Mouse (Mus musculus) stomach, embryonic 16.5 days (tissue): ENCODE data around the gene Dock8. TPM values are rescaled to one million over a fixed set of nuclear protein-coding genes. Genes with fewer than 3 reads are reported as not detected.

Experiments
- ATAC-seq: fragments of 200-750 bp; cut with Nextera tagmentation; 2 replicates; pipeline ENCODE4 v1.8.0; 2017; ENCODE audit warnings: moderate number of reproducible peaks, moderate TSS enrichment; ENCODE audit not compliant: insufficient read depth, low FRiP score
- H3K27ac ChIP-seq: fragments of 300-500 bp; sonication (generic); 2 replicates; pipeline ENCODE4 v1.5.1; 2014; ENCODE audit warnings: low read length
- H3K27me3 ChIP-seq: fragments of 300-500 bp; sonication (generic); 2 replicates; pipeline ENCODE4 v1.6.1; 2014; ENCODE audit warnings: low read length, control low read depth, mixed read lengths; ENCODE audit not compliant: control insufficient read depth, insufficient read depth
- H3K36me3 ChIP-seq: fragments of 300-500 bp; sonication (generic); 2 replicates; pipeline ENCODE4 v1.6.1; 2014; ENCODE audit warnings: low read length; ENCODE audit not compliant: control insufficient read depth, insufficient read depth
- H3K4me1 ChIP-seq: fragments of 300-500 bp; sonication (generic); 2 replicates; pipeline ENCODE4 v1.6.1; 2014; ENCODE audit warnings: low read length, control low read depth, mixed read lengths; ENCODE audit not compliant: control insufficient read depth, insufficient read depth
- H3K4me2 ChIP-seq: fragments of 300-500 bp; sonication (generic); 2 replicates; pipeline ENCODE4 v1.6.1; 2014; ENCODE audit warnings: low read depth, low read length, mixed read lengths
- H3K4me3 ChIP-seq: fragments of 300-500 bp; sonication (generic); replicated peaks from 2 replicates; pipeline ENCODE4 v1.5.1; 2014; ENCODE audit warnings: mild to moderate bottlenecking, low read length
- H3K9ac ChIP-seq: fragments of 300-500 bp; sonication (generic); 2 replicates; pipeline ENCODE4 v1.6.1; 2014; ENCODE audit warnings: low read length
- H3K9me3 ChIP-seq: fragments of 300-500 bp; sonication (generic); replicated peaks from 2 replicates; pipeline ENCODE4 v1.6.1; 2016; ENCODE audit warnings: low read length, control low read depth; ENCODE audit not compliant: control insufficient read depth
- WGBS: fragments of 180-500 bp; shearing (Covaris S2); extraction: QIAGEN DNeasy Blood & Tissue Kit; methylation state at CpG from one replicate; pipeline ENCODE4 v1.1.7; 2014; 5-methylcytosine and 5-hydroxymethylcytosine counted together
- polyA plus RNA-seq: library from polyadenylated mRNA; unstranded; fragments of >200 nt; fragmentation: Nextera tagmentation; extraction: Ambion mirVana; gene quantifications from 2 replicates; pipeline ENCODE4 v1.2.1, GENCODE M21; 2015

Gene Dock8
- polyA plus RNA-seq, 1 experiment from 2014 or later = 9.0 TPM

DNA sequence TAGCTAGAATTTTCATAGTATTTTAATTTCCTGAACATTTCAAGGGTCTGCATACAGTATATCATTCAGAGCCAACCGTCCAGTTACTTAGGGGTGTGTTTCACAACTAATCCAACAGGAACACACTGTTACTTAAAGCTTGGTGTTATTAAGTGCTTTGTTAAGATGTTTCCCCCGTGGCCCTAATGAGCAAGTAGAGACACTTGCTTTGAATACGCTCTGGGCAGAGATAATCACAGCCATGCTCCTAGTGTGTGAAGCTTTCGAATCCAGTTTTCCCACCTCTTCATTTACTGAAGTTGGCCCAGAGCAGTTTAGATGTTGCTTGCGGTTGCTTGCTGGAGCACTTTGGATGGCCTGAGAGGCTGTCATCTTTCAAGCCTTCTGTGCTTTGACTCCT lies 80.8 kb downstream of the Dock8 start:
- Histone ChIP-seq H3K4me3 (no peak overlapping the region), H3K9me3 (no peaks in the 10 kb centered on the region), H3K27ac (no peak overlapping the region), H3K4me1 (no peaks in the 10 kb centered on the region), H3K36me3 (no peaks in the 10 kb centered on the region), H3K4me2 (no peak overlapping the region), H3K27me3 (no peaks in the 10 kb centered on the region), H3K9ac (no peak overlapping the region)
- ATAC-seq = no peak
- 86% methylated on average over 5 of the region's 5 CpGs for WGBS

DNA sequence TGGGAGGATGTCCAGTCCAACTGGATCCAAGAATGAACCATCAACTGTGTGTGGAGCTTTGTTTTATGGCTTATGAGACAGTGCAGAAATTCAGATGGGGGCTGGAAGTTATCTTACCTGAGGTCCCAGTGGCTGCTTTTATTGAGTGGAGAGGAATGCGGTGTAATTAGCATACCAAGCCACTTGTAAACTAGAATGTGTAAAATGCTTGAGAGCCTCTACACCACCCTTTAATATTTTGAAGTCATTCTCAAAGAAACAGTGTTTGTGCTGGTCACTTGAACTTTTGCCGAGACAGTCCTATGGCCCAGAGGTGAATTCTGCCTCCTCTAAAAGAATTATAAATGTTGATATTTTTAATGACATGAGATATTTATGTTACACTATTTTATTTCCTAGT lies 83.5 kb downstream of the Dock8 start:
- H3K27ac ChIP-seq = no peak overlapping the region
- peaks cover 5% of the 10 kb centered on the region; the same call in 1 of the 2 replicates for H3K4me1 ChIP-seq
- no peak overlapping the region for H3K9ac ChIP-seq
- WGBS = 88% methylated on average over 2 of the region's 2 CpGs
- no peak overlapping the region for H3K4me3 ChIP-seq
- H3K9me3 ChIP-seq = no peaks in the 10 kb centered on the region
- H3K36me3 ChIP-seq = no peaks in the 10 kb centered on the region
- H3K4me2 ChIP-seq = no peak overlapping the region
- ATAC-seq = no peak
- H3K27me3 ChIP-seq = no peaks in the 10 kb centered on the region

DNA sequence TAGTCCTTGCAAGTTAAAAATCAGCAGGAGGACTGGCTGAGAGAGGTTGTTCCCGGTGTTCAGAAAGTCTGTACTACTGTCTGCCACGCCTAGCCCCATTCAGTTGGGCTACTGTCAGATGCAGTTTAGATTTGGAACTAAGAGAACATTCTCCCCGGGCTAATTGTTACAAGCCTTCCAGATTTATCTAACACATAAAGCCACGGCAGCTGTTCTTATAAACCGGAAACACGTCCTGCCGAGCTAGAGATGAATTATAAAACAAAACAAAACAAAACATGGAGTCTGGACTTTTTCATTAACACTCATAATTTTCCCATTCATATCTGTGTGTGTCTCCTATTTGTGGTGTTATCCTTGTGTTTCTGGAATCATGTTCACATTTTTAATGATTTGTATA lies 87.8 kb downstream of the Dock8 start:
- ATAC-seq = no peak
- H3K27me3 ChIP-seq = no peaks in the 10 kb centered on the region
- H3K9me3 ChIP-seq = no peaks in the 10 kb centered on the region
- H3K36me3 ChIP-seq = no peaks in the 10 kb centered on the region
- no peak overlapping the region for H3K4me3 ChIP-seq
- H3K4me2 ChIP-seq = no peak overlapping the region
- peaks cover 5% of the 10 kb centered on the region; the same call in 1 of the 2 replicates for H3K4me1 ChIP-seq
- no peak overlapping the region for H3K27ac ChIP-seq
- H3K9ac ChIP-seq = no peak overlapping the region
- WGBS = 39% methylated on average over 7 of the region's 7 CpGs

DNA sequence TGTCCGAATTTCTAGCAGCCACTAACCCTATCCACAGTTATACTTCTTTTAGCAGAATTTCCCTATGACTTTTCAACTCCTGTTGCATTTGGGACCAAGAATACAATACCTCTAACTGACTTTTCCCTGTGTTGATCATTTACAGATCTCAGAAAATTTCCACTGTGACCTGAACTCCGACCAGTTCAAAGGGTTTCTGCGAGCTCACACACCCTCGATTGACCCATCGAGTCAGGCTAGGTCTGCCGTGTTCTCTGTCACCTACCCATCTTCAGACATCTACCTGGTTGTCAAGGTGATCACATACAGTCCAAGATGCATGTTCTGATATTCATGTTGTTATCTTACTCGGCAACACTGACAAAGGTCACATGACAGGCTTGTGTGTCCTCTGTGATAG lies 90.4 kb downstream of the Dock8 start:
- H3K36me3 ChIP-seq = no peaks in the 10 kb centered on the region
- no peaks in the 10 kb centered on the region for H3K9me3 ChIP-seq
- WGBS = 89% methylated on average over 7 of the region's 7 CpGs
- no peaks in the 10 kb centered on the region for H3K27me3 ChIP-seq
- no peak for ATAC-seq
- no peak overlapping the region for H3K4me3 ChIP-seq
- no peak overlapping the region for H3K27ac ChIP-seq
- H3K4me2 ChIP-seq = no peak overlapping the region
- H3K9ac ChIP-seq = no peak overlapping the region
- H3K4me1 ChIP-seq = peaks cover 5% of the 10 kb centered on the region; the same call in 1 of the 2 replicates

DNA sequence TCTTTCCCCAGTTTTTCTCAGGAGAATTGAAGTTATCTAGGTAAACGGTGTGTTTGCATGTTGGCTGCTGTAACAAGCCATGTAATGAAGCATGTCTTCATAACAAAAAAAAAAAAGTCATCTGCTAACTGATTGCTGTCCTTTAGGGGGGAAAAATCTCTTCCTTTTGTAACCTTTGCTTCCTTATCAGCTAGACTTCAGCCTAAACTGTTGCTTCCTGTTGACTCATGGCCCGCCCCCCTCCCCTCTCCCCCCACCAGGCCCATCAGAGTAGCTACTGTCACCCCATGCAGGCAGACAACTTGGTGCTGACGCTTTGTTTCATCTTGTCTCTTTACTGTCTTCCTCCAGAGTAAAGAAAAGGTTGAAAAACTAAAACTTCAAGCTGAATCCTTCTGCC lies 95.8 kb downstream of the Dock8 start:
- H3K4me2 ChIP-seq = no peak overlapping the region
- no peaks in the 10 kb centered on the region for H3K9me3 ChIP-seq
- H3K9ac ChIP-seq = no peak overlapping the region
- H3K27ac ChIP-seq = no peak overlapping the region
- 48% methylated on average over 3 of the region's 3 CpGs for WGBS
- H3K36me3 ChIP-seq = no peaks in the 10 kb centered on the region
- no peaks in the 10 kb centered on the region for H3K27me3 ChIP-seq
- no peak overlapping the region for H3K4me3 ChIP-seq
- no peak for ATAC-seq
- H3K4me1 ChIP-seq = peaks cover 16% of the 10 kb centered on the region

DNA sequence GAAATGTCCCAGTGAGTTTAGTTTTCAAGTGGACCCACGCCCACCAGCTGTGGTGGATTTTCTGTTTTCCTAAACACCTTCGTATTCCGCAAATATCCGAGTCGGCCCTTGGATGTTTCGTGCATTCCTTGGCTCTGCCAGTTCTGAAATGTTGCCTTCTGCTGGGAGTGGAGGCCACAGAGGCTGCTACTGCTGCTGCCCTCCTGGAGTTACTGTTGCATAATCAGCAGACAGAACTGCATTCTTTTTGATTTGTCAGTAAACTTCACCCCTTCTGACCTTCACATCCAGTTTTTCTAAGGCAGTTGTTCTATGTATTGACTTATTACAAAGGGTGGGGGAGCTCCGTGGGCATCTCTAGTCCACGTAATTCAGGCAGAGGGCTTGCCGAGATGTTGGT lies 97.0 kb downstream of the Dock8 start:
- Histone ChIP-seq H3K9me3 (no peaks in the 10 kb centered on the region), H3K9ac (no peak overlapping the region), H3K4me2 (no peak overlapping the region), H3K4me3 (no peak overlapping the region), H3K36me3 (no peaks in the 10 kb centered on the region), H3K4me1 (peaks cover 16% of the 10 kb centered on the region), H3K27ac (peak overlapping the region; percentile 9; the same call in 1 of the 2 replicates), H3K27me3 (no peaks in the 10 kb centered on the region)
- WGBS = 65% methylated on average over 9 of the region's 9 CpGs
- ATAC-seq = no peak

DNA sequence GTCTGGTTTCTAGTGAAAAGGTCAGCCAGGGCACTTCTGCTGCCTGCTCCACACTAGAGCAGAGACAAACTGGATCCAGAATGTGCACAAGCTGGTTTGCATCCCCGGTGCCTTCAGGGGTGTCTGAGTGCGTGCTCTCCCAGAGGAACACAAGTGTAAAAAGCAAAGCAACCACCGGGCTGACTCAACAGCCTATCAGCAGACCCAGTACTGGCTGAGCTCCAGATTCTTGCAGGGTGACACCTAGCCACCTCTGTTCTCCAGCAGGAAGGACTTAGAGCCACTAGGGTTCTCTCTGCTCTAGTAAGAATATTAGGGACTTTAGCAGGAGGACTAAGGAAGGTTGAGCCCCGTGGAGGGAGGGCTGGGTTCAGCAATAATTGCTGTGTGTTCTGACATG lies 97.7 kb downstream of the Dock8 start:
- peaks cover 16% of the 10 kb centered on the region for H3K4me1 ChIP-seq
- H3K4me3 ChIP-seq = no peak overlapping the region
- H3K4me2 ChIP-seq = no peak overlapping the region
- no peaks in the 10 kb centered on the region for H3K27me3 ChIP-seq
- ATAC-seq = peak; percentile 82
- no peaks in the 10 kb centered on the region for H3K9me3 ChIP-seq
- H3K27ac ChIP-seq = peak overlapping the region; percentile 9; the same call in 1 of the 2 replicates
- H3K36me3 ChIP-seq = no peaks in the 10 kb centered on the region
- H3K9ac ChIP-seq = no peak overlapping the region
- WGBS = 41% methylated on average over 4 of the region's 4 CpGs

DNA sequence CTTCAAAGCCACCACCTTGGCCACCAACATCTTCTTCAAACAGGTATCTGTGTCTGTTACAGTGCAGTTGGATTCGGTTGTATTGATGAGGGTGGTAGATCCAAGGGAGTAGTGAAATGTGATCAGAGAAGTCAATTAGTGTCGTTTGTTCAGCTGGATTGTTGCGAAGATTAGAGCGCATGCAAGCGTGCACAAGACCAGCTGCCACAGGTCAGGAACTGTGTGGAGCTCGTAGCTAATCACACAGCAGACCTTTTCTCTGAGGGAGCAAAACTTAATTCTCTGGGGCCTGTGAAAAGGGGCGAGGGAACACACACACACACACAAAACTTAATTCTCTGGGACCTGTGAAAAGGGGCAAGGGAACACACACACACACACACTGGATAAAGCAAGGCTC lies 98.2 kb downstream of the Dock8 start:
- peaks cover 16% of the 10 kb centered on the region for H3K4me1 ChIP-seq
- no peak for ATAC-seq
- H3K4me3 ChIP-seq = no peak overlapping the region
- no peak overlapping the region for H3K9ac ChIP-seq
- no peaks in the 10 kb centered on the region for H3K27me3 ChIP-seq
- H3K4me2 ChIP-seq = no peak overlapping the region
- 38% methylated on average over 7 of the region's 7 CpGs for WGBS
- H3K27ac ChIP-seq = no peak overlapping the region
- H3K36me3 ChIP-seq = no peaks in the 10 kb centered on the region
- H3K9me3 ChIP-seq = no peaks in the 10 kb centered on the region

DNA sequence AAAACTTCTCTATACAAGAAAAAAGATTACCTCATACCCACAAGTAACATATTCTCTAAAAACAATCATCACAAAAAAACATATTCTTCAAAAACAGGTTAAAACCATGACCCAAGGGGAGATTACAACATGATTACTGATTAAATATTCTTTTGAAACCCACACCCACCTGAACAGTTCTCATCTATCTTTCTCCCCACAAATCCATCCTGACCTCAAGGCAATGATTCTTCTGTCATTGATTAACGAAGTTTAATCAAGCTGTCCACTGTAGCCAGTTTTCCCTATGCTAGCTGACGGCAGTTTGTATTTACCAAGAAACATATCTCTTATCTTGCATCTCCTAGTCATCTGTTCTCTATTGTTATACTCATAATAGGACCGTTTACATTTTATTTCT lies 98.6 kb downstream of the Dock8 start:
- Histone ChIP-seq H3K9me3 (no peaks in the 10 kb centered on the region), H3K9ac (no peak overlapping the region), H3K27ac (no peak overlapping the region), H3K36me3 (no peaks in the 10 kb centered on the region), H3K4me2 (no peak overlapping the region), H3K4me3 (no peak overlapping the region), H3K27me3 (no peaks in the 10 kb centered on the region), H3K4me1 (peaks cover 16% of the 10 kb centered on the region)
- 52% methylated on average over 3 of the region's 3 CpGs for WGBS
- ATAC-seq = no peak

DNA sequence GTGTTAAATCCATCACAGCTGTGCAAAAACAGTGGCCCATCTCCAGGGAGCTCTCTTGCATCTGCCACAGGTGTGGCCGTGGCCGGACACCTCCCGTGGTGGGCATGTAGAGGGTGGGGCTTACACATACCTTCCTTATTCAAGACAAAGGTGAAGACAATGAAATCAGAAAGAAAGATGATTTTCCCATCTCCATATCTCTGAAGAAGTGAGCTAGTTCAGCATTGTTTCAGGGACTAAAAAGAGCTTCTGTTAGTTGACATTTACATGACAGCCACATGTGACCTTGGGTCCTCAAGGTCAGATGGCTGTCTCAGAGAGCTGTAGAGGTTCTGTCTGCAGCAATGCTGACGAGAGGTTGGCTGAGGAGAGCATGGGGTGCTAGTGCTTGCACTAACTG lies 99.6 kb downstream of the Dock8 start:
- Histone ChIP-seq H3K4me1 (peaks cover 16% of the 10 kb centered on the region), H3K36me3 (no peaks in the 10 kb centered on the region), H3K9me3 (no peaks in the 10 kb centered on the region), H3K27me3 (no peaks in the 10 kb centered on the region), H3K4me2 (no peak overlapping the region), H3K4me3 (no peak overlapping the region), H3K27ac (no peak overlapping the region), H3K9ac (no peak overlapping the region)
- WGBS = 80% methylated on average over 4 of the region's 4 CpGs
- ATAC-seq = no peak
